In genomic region chr9:32615986-32616385, GRCm38 (mm10) we compare ENCODE assay signal across 11 mouse cellular contexts. TPM values are rescaled to one million over a fixed set of nuclear protein-coding genes. Genes with fewer than 3 reads are reported as not detected.
DNase-seq lines count a peak whose midpoint lies in the region; ATAC-seq and TF ChIP-seq lines count a peak whose summit lies in the region.
"Had no signal": no experiment of that assay in that cellular context is flagged by ENCODE, and none has a peak within 500 bp of the region (broad histone marks: within the 10 kb centered on the region; RNA-seq: fewer than 3 reads in every experiment).

No protein-coding gene starts in this region.

- H3K4me1 ChIP-seq in lung, postnatal 0 days (ENCODE audit: insufficient read depth, low read depth, low read length), result peaks cover 3% of the 10 kb centered on the region; the same call in 1 of the 2 replicates
- H3K4me1 ChIP-seq in cerebellum, adult 2 months (ENCODE audit: control insufficient read depth, insufficient read depth, low read length), result no peaks in the 10 kb centered on the region

- H3K36me3 ChIP-seq in lung, postnatal 0 days (ENCODE audit: insufficient read depth, low read length), result no peaks in the 10 kb centered on the region

- DNase-seq in heart, adult 11 months, result peak; percentile 92
- no peak for DNase-seq in heart, postnatal 14 days
- peak; percentile 60 to 68 for DNase-seq in CD8-positive naive resting alpha-beta T cell, adult 2 months (ENCODE audit: low read depth in 2 of 2, low spot score in 2 of 2)
- DNase-seq in lung, postnatal 0 days (ENCODE audit: low spot score), result peak; percentile 35
- DNase-seq in spleen, adult 18-20 months, result peak; percentile 49 to 53
- DNase-seq in gastrocnemius, postnatal 4 days (ENCODE audit: low spot score in 2 of 2), result no peak
- DNase-seq in cerebellum, adult 2 months, result no peak
- DNase-seq in frontal cortex, postnatal 25 days (ENCODE audit: low spot score in 2 of 2), result no peak
- DNase-seq: heart, postnatal 36 days; layer of hippocampus, adult 9-11 months had no signal

- intact Hi-C loops in heart, postnatal 14 days (cut with DNase I), result no loop called here

- no peak for TF ChIP-seq EP300 in lung, postnatal 0 days (IDR thresholded peaks at IDR 0.05)

- peak; percentile 51 for ATAC-seq in lung, postnatal 0 days

- no peak overlapping the region for H3K27ac ChIP-seq in lung, postnatal 0 days (ENCODE audit: low read length)
- no peak overlapping the region for H3K27ac ChIP-seq in cerebellum, adult 2 months (ENCODE audit: insufficient read depth, low read length)
- H3K27ac ChIP-seq: macrophage had no signal

- H3K9me3 ChIP-seq in lung, postnatal 0 days (ENCODE audit: low read length), result no peaks in the 10 kb centered on the region

- no peak overlapping the region for H3K9ac ChIP-seq in lung, postnatal 0 days (replicated peaks; ENCODE audit: low read depth)

- H3K27me3 ChIP-seq in lung, postnatal 0 days (replicated peaks; ENCODE audit: insufficient read depth, low read length), result no peaks in the 10 kb centered on the region
- H3K27me3 ChIP-seq in cerebellum, adult 2 months (ENCODE audit: control insufficient read depth, insufficient read depth, low read length), result no peaks in the 10 kb centered on the region; the same call in 1 of the 2 replicates

- WGBS in lung, postnatal 0 days, result 15% methylated on average over 7 of the region's 7 CpGs
- WGBS in cerebellum, adult 2 months, result 15% methylated on average over 7 of the region's 7 CpGs

- no peak overlapping the region for H3K4me3 ChIP-seq in lung, postnatal 0 days (ENCODE audit: low read depth, low read length)
- H3K4me3 ChIP-seq in cerebellum, adult 2 months (replicated peaks; ENCODE audit: insufficient read depth, low read depth, low read length), result no peak overlapping the region

- no peak for TF ChIP-seq CTCF in lung, postnatal 0 days (IDR thresholded peaks at IDR 0.05)
- TF ChIP-seq CTCF in cerebellum, adult 2 months (IDR thresholded peaks at IDR 0.05; ENCODE audit: borderline replicate concordance, insufficient read depth, low read depth, low read length), result no peak

- H3K4me2 ChIP-seq in lung, postnatal 0 days (replicated peaks; ENCODE audit: low read depth, low read length), result no peak overlapping the region

- no peak for TF ChIP-seq POLR2A in cerebellum, adult 2 months (IDR thresholded peaks at IDR 0.05; ENCODE audit: borderline replicate concordance, insufficient read depth, low read length)

RNA-seq across cellular contexts. Expression of gene Ets1, which starts 20.0 kb away (rescaled TPM):
- 100 to 1,000 TPM in 1 of 2 experiments, 10 to 100 TPM in 1; 88.9 to 111 TPM for total RNA-seq in heart, postnatal 14 days (2021)
- polyA plus RNA-seq in lung, postnatal 0 days (2015; fragmentation: Nextera tagmentation; extraction: Ambion mirVana), result 78.2 and 113 TPM in 2 replicates
- total RNA-seq in gastrocnemius, postnatal 4 days (2021), result 10 to 100 TPM; 55.1 to 59.1 TPM
- 5.8 and 6.8 TPM in 2 replicates for polyA plus RNA-seq in cerebellum, adult 2 months (2012; rRNA removed)

Comparison
In these comparisons a context has a peak if more than half of its experiments do, and no peak if none do; other contexts are left out.
1. DNase-seq: peak in heart, adult 11 months (single experiment), CD8-positive naive resting alpha-beta T cell, adult 2 months (2 of 2), lung, postnatal 0 days (single experiment) and spleen, adult 18-20 months (2 of 2); none in heart, postnatal 14 days (0 of 2), gastrocnemius, postnatal 4 days (0 of 2), cerebellum, adult 2 months (0 of 2) and frontal cortex, postnatal 25 days (0 of 2).